Mouse (Mus musculus): ENCODE results near the gene Capns1.

DNA sequence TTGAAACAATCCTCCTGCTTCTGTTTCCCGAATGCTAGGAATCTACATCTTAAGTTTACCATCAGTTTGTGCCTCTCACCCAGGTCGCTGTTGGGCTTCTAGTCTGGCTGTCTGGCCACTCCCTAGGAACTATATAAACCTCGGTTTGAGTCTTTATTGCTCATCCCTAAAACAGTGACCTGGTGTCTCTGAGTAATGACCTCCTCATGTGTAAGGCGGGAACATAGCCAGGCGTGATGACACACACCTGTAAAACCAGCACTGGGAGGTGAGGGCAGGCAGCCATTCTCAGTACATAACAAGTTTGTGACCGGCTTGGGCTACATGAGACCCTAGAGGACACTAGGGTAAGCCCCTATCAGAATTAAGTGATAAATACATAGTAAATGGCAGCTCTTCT lies 3.1 kb downstream of the Capns1 start:
- TF ChIP-seq CTCF (IDR thresholded peaks at IDR 0.05; ENCODE audit: borderline replicate concordance, insufficient read depth, low read length) = no peak
- TF ChIP-seq POLR2A (IDR thresholded peaks at IDR 0.05; ENCODE audit: low read depth, low read length) = no peak

Data from embryonic fibroblast, embryonic 13.5 days (primary cell).